Mouse (Mus musculus): ENCODE data around the gene Wdr59. TPM values are rescaled to one million over a fixed set of nuclear protein-coding genes. Genes with fewer than 3 reads are reported as not detected.

Gene Wdr59
- polyA plus RNA-seq, 1 experiment from 2014 or later = 4.2 TPM

- peaks cover 28% of the 10 kb centered on the region for H3K4me1 ChIP-seq (ENCODE audit: control insufficient read depth, insufficient read depth, low read length)
- peak within 1 kb of the TSS; percentile 91 for H3K4me2 ChIP-seq
- no peaks in the 10 kb centered on the region for H3K36me3 ChIP-seq (ENCODE audit: control insufficient read depth, insufficient read depth, low read length)
- peak within 1 kb of the TSS; percentile 93 for H3K27ac ChIP-seq (ENCODE audit: low read depth, low read length)
- WGBS (ENCODE audit: insufficient replicate concordance) = under 1% methylated on average over 57 of the region's 100 CpGs
- no peaks in the 10 kb centered on the region for H3K27me3 ChIP-seq (ENCODE audit: control insufficient read depth, insufficient read depth, low read length)
- peak; percentile 92 for ATAC-seq (replicated peaks; ENCODE audit: insufficient number of reproducible peaks, low FRiP score, low TSS enrichment)
- H3K9ac ChIP-seq (ENCODE audit: low read depth, low read length) = peak within 1 kb of the TSS; percentile 94
- H3K9me3 ChIP-seq (replicated peaks; ENCODE audit: control insufficient read depth, low read length) = no peaks in the 10 kb centered on the region
- H3K4me3 ChIP-seq (ENCODE audit: low read depth, low read length) = peak within 1 kb of the TSS; percentile 92
Observed at GRCm38 (mm10) chr8:111536031-111536977, 14.4 kb upstream of the Wdr59 start, which contains the start of gene Znrf1. Znrf1 (plus strand) TSS chr8:111536097.

GRCm38 (mm10) chr8:111535491-111535890, 13.6 kb upstream of the Wdr59 start:
- H3K4me2 ChIP-seq = peak overlapping the region; percentile 91
- ATAC-seq (replicated peaks; ENCODE audit: insufficient number of reproducible peaks, low FRiP score, low TSS enrichment) = no peak
- H3K4me1 ChIP-seq (ENCODE audit: control insufficient read depth, insufficient read depth, low read length) = peaks cover 22% of the 10 kb centered on the region
- no peak overlapping the region for H3K9ac ChIP-seq (ENCODE audit: low read depth, low read length)
- H3K36me3 ChIP-seq (ENCODE audit: control insufficient read depth, insufficient read depth, low read length) = no peaks in the 10 kb centered on the region
- H3K9me3 ChIP-seq (replicated peaks; ENCODE audit: control insufficient read depth, low read length) = no peaks in the 10 kb centered on the region
- H3K4me3 ChIP-seq (ENCODE audit: low read depth, low read length) = no peak overlapping the region
- WGBS (ENCODE audit: insufficient replicate concordance) = 45% methylated on average over 5 of the region's 5 CpGs
- no peak overlapping the region for H3K27ac ChIP-seq (ENCODE audit: low read depth, low read length)
- no peaks in the 10 kb centered on the region for H3K27me3 ChIP-seq (ENCODE audit: control insufficient read depth, insufficient read depth, low read length)

- Histone ChIP-seq H3K4me2 (no peak overlapping the region), H3K27ac (ENCODE audit: low read depth, low read length) (no peak overlapping the region), H3K4me3 (ENCODE audit: low read depth, low read length) (no peak overlapping the region), H3K4me1 (ENCODE audit: control insufficient read depth, insufficient read depth, low read length) (peaks cover 7% of the 10 kb centered on the region), H3K9ac (ENCODE audit: low read depth, low read length) (no peak overlapping the region), H3K36me3 (ENCODE audit: control insufficient read depth, insufficient read depth, low read length) (no peaks in the 10 kb centered on the region), H3K9me3 (replicated peaks; ENCODE audit: control insufficient read depth, low read length) (no peaks in the 10 kb centered on the region), H3K27me3 (ENCODE audit: control insufficient read depth, insufficient read depth, low read length) (no peaks in the 10 kb centered on the region)
- 75% methylated on average over 4 of the region's 4 CpGs for WGBS (ENCODE audit: insufficient replicate concordance)
- no peak for ATAC-seq (replicated peaks; ENCODE audit: insufficient number of reproducible peaks, low FRiP score, low TSS enrichment)
Observed at GRCm38 (mm10) chr8:111533503-111533902, 11.6 kb upstream of the Wdr59 start.

- Histone ChIP-seq H3K4me3 (ENCODE audit: low read depth, low read length) (no peak overlapping the region), H3K27me3 (ENCODE audit: control insufficient read depth, insufficient read depth, low read length) (no peaks in the 10 kb centered on the region), H3K9ac (ENCODE audit: low read depth, low read length) (no peak overlapping the region), H3K4me1 (ENCODE audit: control insufficient read depth, insufficient read depth, low read length) (no peaks in the 10 kb centered on the region; the same call in 1 of the 2 replicates), H3K9me3 (replicated peaks; ENCODE audit: control insufficient read depth, low read length) (no peaks in the 10 kb centered on the region), H3K4me2 (no peak overlapping the region), H3K36me3 (ENCODE audit: control insufficient read depth, insufficient read depth, low read length) (no peaks in the 10 kb centered on the region), H3K27ac (ENCODE audit: low read depth, low read length) (no peak overlapping the region)
- ATAC-seq (replicated peaks; ENCODE audit: insufficient number of reproducible peaks, low FRiP score, low TSS enrichment) = no peak
- WGBS (ENCODE audit: insufficient replicate concordance) = 79% methylated on average over 17 of the region's 17 CpGs
Observed at GRCm38 (mm10) chr8:111531621-111532020, 9.7 kb upstream of the Wdr59 start.

- 69% methylated on average over 12 of the region's 12 CpGs for WGBS (ENCODE audit: insufficient replicate concordance)
- Histone ChIP-seq H3K9ac (ENCODE audit: low read depth, low read length) (no peak overlapping the region), H3K4me3 (ENCODE audit: low read depth, low read length) (no peak overlapping the region), H3K36me3 (ENCODE audit: control insufficient read depth, insufficient read depth, low read length) (no peaks in the 10 kb centered on the region), H3K27me3 (ENCODE audit: control insufficient read depth, insufficient read depth, low read length) (no peaks in the 10 kb centered on the region), H3K4me1 (ENCODE audit: control insufficient read depth, insufficient read depth, low read length) (no peaks in the 10 kb centered on the region; the same call in 1 of the 2 replicates), H3K4me2 (no peak overlapping the region), H3K9me3 (replicated peaks; ENCODE audit: control insufficient read depth, low read length) (no peaks in the 10 kb centered on the region), H3K27ac (ENCODE audit: low read depth, low read length) (no peak overlapping the region)
- ATAC-seq (replicated peaks; ENCODE audit: insufficient number of reproducible peaks, low FRiP score, low TSS enrichment) = no peak
Observed at GRCm38 (mm10) chr8:111531191-111531590, 9.3 kb upstream of the Wdr59 start.

- no peak overlapping the region for H3K27ac ChIP-seq (ENCODE audit: low read depth, low read length)
- H3K4me2 ChIP-seq = no peak overlapping the region
- H3K27me3 ChIP-seq (ENCODE audit: control insufficient read depth, insufficient read depth, low read length) = no peaks in the 10 kb centered on the region
- 78% methylated on average over 5 of the region's 5 CpGs for WGBS (ENCODE audit: insufficient replicate concordance)
- H3K4me1 ChIP-seq (ENCODE audit: control insufficient read depth, insufficient read depth, low read length) = no peaks in the 10 kb centered on the region; the same call in 1 of the 2 replicates
- H3K9me3 ChIP-seq (replicated peaks; ENCODE audit: control insufficient read depth, low read length) = no peaks in the 10 kb centered on the region
- ATAC-seq (replicated peaks; ENCODE audit: insufficient number of reproducible peaks, low FRiP score, low TSS enrichment) = no peak
- no peaks in the 10 kb centered on the region for H3K36me3 ChIP-seq (ENCODE audit: control insufficient read depth, insufficient read depth, low read length)
- no peak overlapping the region for H3K9ac ChIP-seq (ENCODE audit: low read depth, low read length)
- no peak overlapping the region for H3K4me3 ChIP-seq (ENCODE audit: low read depth, low read length)
Observed at GRCm38 (mm10) chr8:111528071-111528470, 6.2 kb upstream of the Wdr59 start.

GRCm38 (mm10) chr8:111527149-111527548, 5.3 kb upstream of the Wdr59 start:
- Histone ChIP-seq H3K4me2 (no peak overlapping the region), H3K27me3 (ENCODE audit: control insufficient read depth, insufficient read depth, low read length) (no peaks in the 10 kb centered on the region), H3K27ac (ENCODE audit: low read depth, low read length) (no peak overlapping the region), H3K9ac (ENCODE audit: low read depth, low read length) (no peak overlapping the region), H3K4me3 (ENCODE audit: low read depth, low read length) (no peak overlapping the region), H3K4me1 (ENCODE audit: control insufficient read depth, insufficient read depth, low read length) (no peaks in the 10 kb centered on the region; the same call in 1 of the 2 replicates), H3K9me3 (replicated peaks; ENCODE audit: control insufficient read depth, low read length) (no peaks in the 10 kb centered on the region), H3K36me3 (ENCODE audit: control insufficient read depth, insufficient read depth, low read length) (no peaks in the 10 kb centered on the region)
- no peak for ATAC-seq (replicated peaks; ENCODE audit: insufficient number of reproducible peaks, low FRiP score, low TSS enrichment)
- WGBS (ENCODE audit: insufficient replicate concordance) = 67% methylated on average over 8 of the region's 8 CpGs

- H3K36me3 ChIP-seq (ENCODE audit: control insufficient read depth, insufficient read depth, low read length) = no peaks in the 10 kb centered on the region
- H3K4me1 ChIP-seq (ENCODE audit: control insufficient read depth, insufficient read depth, low read length) = no peaks in the 10 kb centered on the region; the same call in 1 of the 2 replicates
- no peak overlapping the region for H3K27ac ChIP-seq (ENCODE audit: low read depth, low read length)
- no peak for ATAC-seq (replicated peaks; ENCODE audit: insufficient number of reproducible peaks, low FRiP score, low TSS enrichment)
- no peak overlapping the region for H3K9ac ChIP-seq (ENCODE audit: low read depth, low read length)
- H3K9me3 ChIP-seq (replicated peaks; ENCODE audit: control insufficient read depth, low read length) = no peaks in the 10 kb centered on the region
- no peaks in the 10 kb centered on the region for H3K27me3 ChIP-seq (ENCODE audit: control insufficient read depth, insufficient read depth, low read length)
- no peak overlapping the region for H3K4me2 ChIP-seq
- no peak overlapping the region for H3K4me3 ChIP-seq (ENCODE audit: low read depth, low read length)
- 77% methylated on average over 6 of the region's 6 CpGs for WGBS (ENCODE audit: insufficient replicate concordance)
Observed at GRCm38 (mm10) chr8:111526403-111527024, 4.6 kb upstream of the Wdr59 start.
